Mouse (Mus musculus) left cerebral cortex, adult 18-20 months (tissue): ENCODE measurements around the gene Castor2. TPM values are rescaled to one million over a fixed set of nuclear protein-coding genes. Genes with fewer than 3 reads are reported as not detected.
A peak's percentile ranks its signal among the peaks of the same experiment; 100 is the strongest.

Source experiments
- DNase-seq, 2 experiments: peaks; one replicate each; pipeline ENCODE4 v3.0.0; 2021 to 2022; ENCODE audit warnings: low spot score in 2 of 2, mixed read lengths in 1 of 2
- total RNA-seq, 2 experiments: library from RNA; stranded (reverse); gene quantifications; 2 replicates each; pipeline ENCODE4 v1.2.3; 2021

The Castor2 gene
- total RNA-seq, 2 experiments from 2014 or later = 71.2 to 88.0 TPM

DNA sequence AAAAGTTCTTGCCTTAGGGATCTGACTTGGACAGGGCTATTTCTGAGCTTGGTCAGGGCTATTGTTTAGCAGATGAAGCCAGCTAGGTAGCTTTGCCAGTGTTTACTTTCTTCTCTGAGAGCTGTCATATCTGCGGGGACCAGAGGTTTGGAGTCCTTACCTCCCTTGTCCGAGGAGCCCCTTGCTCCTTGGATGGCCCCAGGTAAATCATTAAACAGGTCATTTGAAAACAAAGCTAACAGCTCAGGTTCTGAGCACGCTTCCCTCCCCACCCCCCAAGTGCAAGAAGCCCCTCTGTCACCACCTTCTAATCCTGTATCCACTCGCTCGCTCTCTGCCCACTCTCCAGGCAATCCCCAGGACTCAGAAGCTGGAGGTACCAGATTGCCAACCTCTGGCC, 1.8 kb downstream of the Castor2 start:
- DNase-seq = no peak

DNA sequence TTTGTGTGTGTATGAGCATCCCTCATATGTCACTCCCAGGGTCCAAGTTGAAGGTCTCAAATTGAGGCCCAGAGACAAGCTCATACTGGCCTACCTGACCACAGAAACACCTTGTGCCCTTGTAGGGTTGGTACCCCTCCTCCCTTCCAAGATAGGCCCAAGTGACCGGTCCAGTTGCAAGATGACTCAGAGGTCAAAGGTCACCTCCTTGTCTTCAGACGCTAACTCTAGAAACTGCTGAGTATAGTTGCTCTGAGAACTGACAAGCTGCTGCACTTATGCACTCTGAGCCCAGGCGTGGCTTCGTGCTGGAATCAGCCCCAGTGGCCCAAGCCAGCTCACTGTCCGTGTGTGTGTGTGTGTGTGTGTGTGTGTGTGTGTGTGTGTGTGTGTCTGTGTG, 2.4 kb downstream of the Castor2 start:
- DNase-seq = no peak

GRCm38 (mm10) chr5:134102720-134103119, 3.2 kb downstream of the Castor2 start:
- DNase-seq = no peak

DNA sequence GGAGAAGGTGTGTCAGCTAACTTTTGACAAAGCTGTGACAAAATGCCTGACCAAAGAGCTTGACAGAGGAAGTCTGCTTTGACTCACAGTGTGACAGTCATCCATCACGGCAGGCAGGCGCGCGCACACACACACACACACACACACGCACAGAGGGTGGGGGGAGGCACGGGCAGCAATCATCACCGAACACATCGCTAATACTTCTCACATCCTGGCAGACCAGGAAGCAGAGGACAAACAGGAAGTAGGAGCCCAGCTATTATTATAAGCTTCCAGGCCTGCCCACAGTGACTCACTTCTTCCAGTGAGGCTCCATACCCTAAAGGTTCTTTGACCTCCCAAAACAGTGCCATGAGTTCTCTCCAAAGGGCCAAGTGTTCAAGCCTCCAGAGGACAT, 6.3 kb downstream of the Castor2 start:
- DNase-seq = no peak

- DNase-seq = no peak
Measured at GRCm38 (mm10) chr5:134114981-134115380, 15.5 kb downstream of the Castor2 start.

- DNase-seq = no peak
Measured at GRCm38 (mm10) chr5:134115639-134116259, 16.2 kb downstream of the Castor2 start.

GRCm38 (mm10) chr5:134118798-134119407, 19.4 kb downstream of the Castor2 start:
- DNase-seq = no peak

GRCm38 (mm10) chr5:134119481-134120120, 20.1 kb downstream of the Castor2 start:
- DNase-seq = no peak

DNA sequence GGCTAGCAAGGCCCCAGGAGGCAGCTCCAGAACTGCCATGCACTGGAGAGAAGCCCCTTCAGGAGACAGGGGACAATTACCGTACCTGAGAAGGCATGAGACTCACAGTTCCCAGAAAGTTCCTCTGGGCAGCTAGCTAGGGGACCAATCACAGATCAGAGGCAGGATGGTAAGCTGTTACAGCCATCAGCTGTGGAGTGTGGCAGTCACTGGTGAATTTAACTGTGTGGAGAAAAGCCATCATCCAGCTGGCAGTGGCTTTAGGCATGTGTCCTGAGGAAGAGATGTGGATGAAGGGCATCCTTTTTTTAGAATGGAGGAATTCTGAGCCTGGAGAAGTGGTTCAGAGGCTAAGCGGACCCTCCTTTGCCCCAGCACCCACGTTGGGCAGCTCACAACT, 20.6 kb downstream of the Castor2 start:
- no peak for DNase-seq

GRCm38 (mm10) chr5:134121138-134121892, 21.8 kb downstream of the Castor2 start:
- no peak for DNase-seq

- no peak for DNase-seq
Measured at GRCm38 (mm10) chr5:134121893-134122259, 22.4 kb downstream of the Castor2 start.

- DNase-seq = no peak
Measured at GRCm38 (mm10) chr5:134123846-134124245, 24.3 kb downstream of the Castor2 start.

DNA sequence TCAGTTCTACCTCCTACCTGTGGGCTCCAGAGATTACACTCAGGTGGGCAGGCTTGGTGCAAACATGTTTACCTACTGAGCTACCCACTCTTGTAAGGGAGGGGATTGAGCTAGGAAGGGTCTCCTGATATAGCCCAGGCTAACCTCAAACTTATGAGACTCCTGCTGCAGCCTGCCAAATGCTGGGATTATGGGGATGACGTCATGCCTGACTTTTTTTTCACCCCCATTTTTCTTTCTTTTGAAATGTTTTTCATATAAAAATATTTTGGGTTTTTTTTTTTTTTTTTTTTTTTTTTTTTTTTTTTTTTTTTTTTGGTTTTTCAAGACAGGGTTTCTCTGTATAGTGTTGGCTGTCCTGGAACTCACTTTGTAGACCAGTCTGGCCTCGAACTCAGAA, 26.7 kb downstream of the Castor2 start:
- no peak for DNase-seq

GRCm38 (mm10) chr5:134131586-134131985, 32.1 kb downstream of the Castor2 start:
- DNase-seq = no peak

GRCm38 (mm10) chr5:134136022-134136421, 36.5 kb downstream of the Castor2 start:
- no peak for DNase-seq

DNA sequence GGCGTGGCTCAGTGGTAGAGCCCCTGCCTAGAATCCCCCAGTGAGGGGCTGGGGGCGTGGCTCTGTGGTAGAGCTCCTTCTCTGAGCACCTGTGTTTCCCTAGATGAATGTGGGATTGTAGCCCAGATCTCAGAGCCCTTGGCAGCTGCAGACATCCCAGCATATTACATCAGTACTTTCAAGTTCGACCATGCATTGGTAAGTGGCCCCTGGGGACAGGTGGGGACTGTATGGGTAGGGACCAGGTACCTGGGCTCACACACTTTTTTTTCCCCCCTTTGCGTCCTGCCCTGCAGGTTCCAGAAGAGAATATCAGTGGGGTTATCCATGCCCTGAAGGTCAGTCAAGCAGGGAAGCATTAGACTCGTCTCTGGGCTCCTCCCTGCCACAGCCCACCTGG, 38.4 kb downstream of the Castor2 start:
- DNase-seq = no peak

- DNase-seq = no peak
Measured at GRCm38 (mm10) chr5:134139429-134139828, 39.9 kb downstream of the Castor2 start.

DNA sequence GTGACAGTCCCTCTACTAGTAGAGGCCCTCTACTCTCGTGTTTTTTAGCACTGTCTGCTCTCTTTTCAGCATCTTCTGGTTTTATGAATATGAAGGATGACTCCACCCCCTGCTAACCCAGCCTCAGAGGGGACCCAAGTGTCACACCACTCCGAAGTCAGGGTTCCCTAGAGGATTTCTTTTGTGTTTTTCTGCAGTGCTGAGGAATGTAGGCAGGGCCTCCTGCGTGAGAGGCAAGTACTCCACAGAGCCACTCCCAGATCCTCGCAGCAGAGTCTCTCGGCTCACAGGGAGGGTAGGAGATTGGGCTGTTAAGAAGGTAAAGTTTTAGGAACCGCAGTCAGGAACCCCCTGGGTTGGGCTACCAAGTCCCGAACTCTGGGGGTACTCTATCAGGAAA, 41.7 kb downstream of the Castor2 start:
- DNase-seq = no peak

- no peak for DNase-seq
Measured at GRCm38 (mm10) chr5:134142381-134142780, 42.9 kb downstream of the Castor2 start.

GRCm38 (mm10) chr5:134144986-134145385, 45.5 kb downstream of the Castor2 start:
- no peak for DNase-seq

GRCm38 (mm10) chr5:134147194-134147753, 47.8 kb downstream of the Castor2 start:
- DNase-seq = peak in 1 of 2 experiments; percentile 13

- DNase-seq = no peak
Measured at GRCm38 (mm10) chr5:134148153-134148552, 48.6 kb downstream of the Castor2 start.
